Mouse (Mus musculus) limb, embryonic 15.5 days (tissue): ENCODE measurements around the gene Rps12-ps3. TPM values are rescaled to one million over a fixed set of nuclear protein-coding genes. Genes with fewer than 3 reads are reported as not detected.

Experiments
- polyA plus RNA-seq: library from polyadenylated mRNA; unstranded; fragments of >200 nt; fragmentation: Nextera tagmentation; extraction: Ambion mirVana; gene quantifications from 2 replicates; pipeline ENCODE4 v1.2.1, GENCODE M21; 2015

Gene Rps12-ps3
- polyA plus RNA-seq, 1 experiment from 2014 or later, result 17.9 TPM

Other genes starting within 250 kb of the Rps12-ps3 start
- 4.2 and 4.7 TPM in 2 replicates for gene Shtn1, start 246.2 kb upstream of the Rps12-ps3 start, polyA plus RNA-seq
- not detected in 2 replicates for gene Vax1, start 152.2 kb upstream of the Rps12-ps3 start, polyA plus RNA-seq
- gene Kcnk18, start 103.1 kb upstream of the Rps12-ps3 start, polyA plus RNA-seq, result not detected in 2 replicates
- gene Slc18a2, start 61.4 kb upstream of the Rps12-ps3 start, polyA plus RNA-seq, result 8.5 and 8.7 TPM in 2 replicates
- gene Pdzd8, start 23.5 kb downstream of the Rps12-ps3 start, polyA plus RNA-seq, result 8.5 and 10.1 TPM in 2 replicates
- 11.0 and 12.2 TPM in 2 replicates for gene Emx2, start 136.1 kb downstream of the Rps12-ps3 start, polyA plus RNA-seq